Mouse (Mus musculus) hematopoietic stem cell, adult 5-6 weeks (primary cell): ENCODE results near the gene Lypla2. TPM values are rescaled to one million over a fixed set of nuclear protein-coding genes. Genes with fewer than 3 reads are reported as not detected.

Source experiments
- ATAC-seq, 2 experiments: fragments of 125-278 bp in 1 of 2; replicated peaks in 1 of 2; 2 replicates each; pipeline ENCODE4 v1.8.0; 2016 to 2017; ENCODE audit warnings: inconsistent platforms in 2 of 2, mild to moderate bottlenecking in 2 of 2, moderate number of reproducible peaks in 2 of 2, low read depth in 1 of 2, moderate TSS enrichment in 1 of 2; ENCODE audit not compliant: low FRiP score in 2 of 2, poor library complexity in 2 of 2, severe bottlenecking in 2 of 2, insufficient read depth in 1 of 2, low TSS enrichment in 1 of 2
- total RNA-seq: library from RNA; stranded (forward); fragments of 172-1452, 232-1000 nt; gene quantifications from 2 replicates; pipeline ENCODE4 v1.2.3, GENCODE M21; 2017

Gene Lypla2
- total RNA-seq, result 10.8 and 19.3 TPM in 2 replicates

- ATAC-seq, result peak; percentile 40 to 63; a peak in 3 of 4 replicates
These were observed at the start of gene Lypla2 for GRCm38 (mm10) chr4:135972556-135972906. TSS of gene Lypla2 (minus strand) at chr4:135972626.

GRCm38 (mm10) chr4:136021549-136022047 lies 49.2 kb upstream of the Lypla2 start, which contains the start of gene Eloa:
TSS of gene Eloa (minus strand) at chr4:136021763.
- peak; percentile 99 for ATAC-seq

GRCm38 (mm10) chr4:136020743-136021548 lies 48.5 kb upstream of the Lypla2 start:
- peak in 1 of 2 experiments; percentile 25; a peak in 1 of 4 replicates for ATAC-seq

GRCm38 (mm10) chr4:136016059-136016602 lies 43.7 kb upstream of the Lypla2 start:
- ATAC-seq, result no peak

GRCm38 (mm10) chr4:136010586-136010985 lies 38.2 kb upstream of the Lypla2 start:
- ATAC-seq, result no peak

- no peak for ATAC-seq
These were observed 36.5 kb upstream of the Lypla2 start for GRCm38 (mm10) chr4:136008782-136009447.

GRCm38 (mm10) chr4:136006821-136007220 lies 34.4 kb upstream of the Lypla2 start:
- ATAC-seq, result no peak

- ATAC-seq, result no peak
These were observed 32.5 kb upstream of the Lypla2 start for GRCm38 (mm10) chr4:136004921-136005320.

- no peak for ATAC-seq
These were observed 31.8 kb upstream of the Lypla2 start for GRCm38 (mm10) chr4:136004107-136004675.

- no peak for ATAC-seq
These were observed 22.7 kb upstream of the Lypla2 start for GRCm38 (mm10) chr4:135995118-135995517.

- no peak for ATAC-seq
These were observed 21.5 kb upstream of the Lypla2 start for GRCm38 (mm10) chr4:135993941-135994340.

- no peak for ATAC-seq
These were observed 15.3 kb upstream of the Lypla2 start for GRCm38 (mm10) chr4:135987714-135988113.

GRCm38 (mm10) chr4:135986943-135987710 lies 14.7 kb upstream of the Lypla2 start, which contains the start of gene Pithd1:
TSS of gene Pithd1 (minus strand) at chr4:135987264.
- ATAC-seq, result peak; percentile 77 to 83

- ATAC-seq, result no peak
These were observed 14.0 kb upstream of the Lypla2 start for GRCm38 (mm10) chr4:135986301-135986942.

- no peak for ATAC-seq
These were observed 13.3 kb upstream of the Lypla2 start for GRCm38 (mm10) chr4:135985769-135986168.

- ATAC-seq, result no peak
These were observed 12.8 kb upstream of the Lypla2 start for GRCm38 (mm10) chr4:135985193-135985592.

GRCm38 (mm10) chr4:135984556-135984955 lies 12.1 kb upstream of the Lypla2 start:
- ATAC-seq, result no peak
